Mouse (Mus musculus): ENCODE measurements around the gene Abcc9. TPM values are rescaled to one million over a fixed set of nuclear protein-coding genes. Genes with fewer than 3 reads are reported as not detected.
A peak's percentile ranks its signal among the peaks of the same experiment; 100 is the strongest.

Abcc9 gene
- polyA plus RNA-seq, 1 experiment from 2014 or later: 2.8 TPM

DNA sequence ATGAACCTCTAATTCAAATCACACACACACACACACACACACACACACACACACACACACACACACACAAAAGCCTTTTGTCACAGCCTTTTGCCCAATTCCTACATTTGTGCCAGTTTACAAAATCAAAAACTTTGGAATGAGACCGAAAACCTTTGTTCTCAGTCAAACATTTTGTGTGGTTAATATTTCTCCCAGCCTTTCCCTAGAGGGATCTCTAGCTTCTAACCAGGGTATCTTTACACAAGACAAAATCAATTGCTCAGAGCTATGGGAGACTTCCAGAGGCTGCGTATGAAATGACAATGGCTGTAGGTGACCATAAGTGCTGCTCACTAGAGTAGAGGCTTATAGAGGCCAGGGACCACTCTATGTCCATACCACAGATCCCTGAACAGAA lies 36.1 kb upstream of the Abcc9 start:
- ATAC-seq: no peak
- Histone ChIP-seq H3K4me2 (ENCODE audit: low read length) (no peak overlapping the region), H3K4me1 (ENCODE audit: control insufficient read depth, insufficient read depth, low read depth, low read length) (no peaks in the 10 kb centered on the region), H3K4me3 (ENCODE audit: low read length) (no peak overlapping the region), H3K9ac (ENCODE audit: low read depth, low read length) (no peak overlapping the region), H3K36me3 (ENCODE audit: control insufficient read depth, insufficient read depth, low read length) (no peaks in the 10 kb centered on the region), H3K9me3 (ENCODE audit: control insufficient read depth, low read length) (no peaks in the 10 kb centered on the region), H3K27me3 (replicated peaks; ENCODE audit: control insufficient read depth, insufficient read depth, low read length) (no peaks in the 10 kb centered on the region), H3K27ac (ENCODE audit: low read depth, low read length) (no peak overlapping the region)
- WGBS: 90% methylated on average over 2 of the region's 2 CpGs

DNA sequence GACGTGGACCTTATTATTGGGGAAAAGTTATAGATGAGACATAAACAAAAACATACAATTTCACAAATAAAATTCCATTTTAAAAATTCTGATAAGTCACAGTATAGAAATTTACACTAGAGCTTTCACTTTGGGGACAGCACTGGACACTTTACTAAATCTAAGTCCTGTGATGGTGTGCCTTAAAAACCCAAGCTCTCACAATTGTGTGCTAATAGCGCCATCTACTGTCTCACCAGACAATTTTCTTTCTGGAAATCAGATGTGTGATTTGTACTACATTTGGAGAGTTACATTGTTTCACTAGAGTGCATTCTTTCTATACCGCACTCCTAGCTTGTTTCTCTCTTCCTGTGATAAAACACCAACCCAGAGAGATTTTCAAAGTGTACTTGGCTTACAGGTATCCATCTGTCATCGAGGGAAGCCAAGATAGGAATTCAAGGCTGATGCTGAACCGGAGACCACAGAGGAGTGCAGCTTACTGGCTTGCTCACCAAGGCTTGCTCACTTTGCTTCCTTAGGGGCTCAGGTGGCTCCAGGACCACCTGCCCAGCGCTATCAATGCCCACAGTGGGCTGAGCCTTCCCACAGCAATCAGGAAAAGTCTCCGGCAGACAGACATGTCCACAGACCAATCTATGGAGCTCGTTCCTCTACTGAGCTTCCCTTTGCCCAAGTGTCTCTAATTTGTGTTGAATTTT lies 33.3 kb upstream of the Abcc9 start:
- 49% methylated on average over 8 of the region's 8 CpGs for WGBS
- Histone ChIP-seq H3K27me3 (replicated peaks; ENCODE audit: control insufficient read depth, insufficient read depth, low read length) (no peaks in the 10 kb centered on the region), H3K9ac (ENCODE audit: low read depth, low read length) (no peak overlapping the region), H3K4me2 (ENCODE audit: low read length) (no peak overlapping the region), H3K4me3 (ENCODE audit: low read length) (no peak overlapping the region), H3K9me3 (ENCODE audit: control insufficient read depth, low read length) (no peaks in the 10 kb centered on the region), H3K4me1 (ENCODE audit: control insufficient read depth, insufficient read depth, low read depth, low read length) (no peaks in the 10 kb centered on the region), H3K36me3 (ENCODE audit: control insufficient read depth, insufficient read depth, low read length) (no peaks in the 10 kb centered on the region), H3K27ac (ENCODE audit: low read depth, low read length) (no peak overlapping the region)
- ATAC-seq: peak; percentile 75

DNA sequence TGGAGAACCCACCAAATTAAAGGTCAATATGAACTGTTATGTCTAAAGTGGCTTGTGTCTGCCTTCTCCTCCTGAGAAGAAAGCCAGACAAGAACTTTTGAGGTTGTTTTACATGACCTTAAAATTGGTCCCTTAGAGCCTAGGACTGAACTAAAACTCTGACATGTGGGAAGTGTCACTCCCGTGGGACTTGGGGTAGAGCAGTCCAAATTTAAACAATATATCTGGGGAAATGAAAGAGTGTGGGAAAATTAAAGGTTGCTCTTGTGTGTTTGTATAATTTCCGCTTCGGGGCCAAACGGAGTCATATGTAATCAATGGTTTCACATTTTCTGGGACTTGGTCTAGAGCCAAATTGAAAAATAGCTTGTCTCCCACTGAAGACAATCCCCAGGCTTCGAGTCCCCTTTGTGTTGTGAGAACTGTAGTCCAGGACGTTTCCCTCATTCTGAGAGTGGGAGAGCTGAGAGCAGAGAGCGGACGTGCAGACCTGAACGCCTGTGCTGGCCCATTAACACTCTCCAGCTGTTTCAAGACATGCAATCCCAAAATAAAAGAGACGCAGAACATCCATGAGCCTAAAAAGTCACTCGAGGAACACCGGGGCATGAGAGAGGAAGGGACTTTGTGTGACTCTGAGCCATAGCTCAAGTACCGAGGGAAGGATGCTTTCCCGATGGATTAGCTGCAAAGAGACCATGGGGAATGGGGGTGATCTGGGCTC lies 30.6 kb upstream of the Abcc9 start:
- no peaks in the 10 kb centered on the region for H3K9me3 ChIP-seq (ENCODE audit: control insufficient read depth, low read length)
- ATAC-seq: no peak
- WGBS: 74% methylated on average over 14 of the region's 14 CpGs
- H3K27ac ChIP-seq (ENCODE audit: low read depth, low read length): no peak overlapping the region
- H3K4me3 ChIP-seq (ENCODE audit: low read length): no peak overlapping the region
- H3K27me3 ChIP-seq (replicated peaks; ENCODE audit: control insufficient read depth, insufficient read depth, low read length): no peaks in the 10 kb centered on the region
- no peaks in the 10 kb centered on the region for H3K36me3 ChIP-seq (ENCODE audit: control insufficient read depth, insufficient read depth, low read length)
- no peak overlapping the region for H3K4me2 ChIP-seq (ENCODE audit: low read length)
- H3K9ac ChIP-seq (ENCODE audit: low read depth, low read length): no peak overlapping the region
- no peaks in the 10 kb centered on the region for H3K4me1 ChIP-seq (ENCODE audit: control insufficient read depth, insufficient read depth, low read depth, low read length)

DNA sequence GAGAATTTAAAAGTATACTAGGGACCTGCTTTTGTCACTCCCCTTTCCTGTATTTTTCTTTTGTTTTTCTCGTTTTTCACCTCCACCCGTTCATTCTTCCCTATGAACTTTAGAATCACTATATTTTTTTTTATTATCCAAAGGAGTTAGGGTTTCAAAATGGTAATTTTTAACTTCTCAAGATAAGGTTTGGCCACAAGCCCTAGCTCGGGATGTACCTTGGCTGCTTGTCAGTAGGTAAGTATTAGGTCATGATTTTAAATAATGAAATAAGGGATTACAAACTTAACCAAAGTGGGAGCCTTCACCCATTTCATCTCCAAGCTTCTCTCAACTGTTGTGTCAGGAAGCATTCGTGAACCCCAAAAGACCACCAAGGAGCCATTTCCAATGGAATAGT lies 23.9 kb upstream of the Abcc9 start:
- ATAC-seq: no peak
- Histone ChIP-seq H3K9ac (ENCODE audit: low read depth, low read length) (no peak overlapping the region), H3K4me3 (ENCODE audit: low read length) (no peak overlapping the region), H3K27me3 (replicated peaks; ENCODE audit: control insufficient read depth, insufficient read depth, low read length) (no peaks in the 10 kb centered on the region), H3K36me3 (ENCODE audit: control insufficient read depth, insufficient read depth, low read length) (no peaks in the 10 kb centered on the region), H3K27ac (ENCODE audit: low read depth, low read length) (no peak overlapping the region), H3K9me3 (ENCODE audit: control insufficient read depth, low read length) (no peaks in the 10 kb centered on the region), H3K4me2 (ENCODE audit: low read length) (no peak overlapping the region), H3K4me1 (ENCODE audit: control insufficient read depth, insufficient read depth, low read depth, low read length) (no peaks in the 10 kb centered on the region)
- WGBS: 92% methylated on average over 4 of the region's 4 CpGs

DNA sequence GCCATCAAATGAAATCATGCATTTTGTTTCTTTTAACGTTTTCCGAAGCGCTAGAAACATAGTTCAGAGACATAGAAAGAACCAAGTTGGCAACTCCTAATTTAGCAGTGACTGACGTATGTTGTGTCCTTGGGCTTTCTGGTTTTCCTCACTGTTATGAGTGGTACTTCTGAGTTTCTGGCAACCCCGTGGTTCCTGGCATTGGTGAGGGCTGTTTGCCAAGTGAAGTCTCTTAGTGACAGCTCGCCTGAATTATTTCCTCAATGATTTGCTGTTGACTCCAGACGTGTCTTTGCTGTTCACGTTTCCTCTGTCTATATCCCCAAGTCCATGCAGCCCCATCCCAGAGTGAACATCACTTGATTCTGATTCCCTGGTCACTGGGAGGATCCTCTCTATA lies 19.6 kb upstream of the Abcc9 start:
- Histone ChIP-seq H3K4me1 (ENCODE audit: control insufficient read depth, insufficient read depth, low read depth, low read length) (no peaks in the 10 kb centered on the region), H3K4me3 (ENCODE audit: low read length) (no peak overlapping the region), H3K9me3 (ENCODE audit: control insufficient read depth, low read length) (no peaks in the 10 kb centered on the region), H3K27ac (ENCODE audit: low read depth, low read length) (no peak overlapping the region), H3K9ac (ENCODE audit: low read depth, low read length) (no peak overlapping the region), H3K27me3 (replicated peaks; ENCODE audit: control insufficient read depth, insufficient read depth, low read length) (no peaks in the 10 kb centered on the region), H3K4me2 (ENCODE audit: low read length) (no peak overlapping the region), H3K36me3 (ENCODE audit: control insufficient read depth, insufficient read depth, low read length) (no peaks in the 10 kb centered on the region)
- WGBS: 81% methylated on average over 8 of the region's 8 CpGs
- ATAC-seq: no peak

DNA sequence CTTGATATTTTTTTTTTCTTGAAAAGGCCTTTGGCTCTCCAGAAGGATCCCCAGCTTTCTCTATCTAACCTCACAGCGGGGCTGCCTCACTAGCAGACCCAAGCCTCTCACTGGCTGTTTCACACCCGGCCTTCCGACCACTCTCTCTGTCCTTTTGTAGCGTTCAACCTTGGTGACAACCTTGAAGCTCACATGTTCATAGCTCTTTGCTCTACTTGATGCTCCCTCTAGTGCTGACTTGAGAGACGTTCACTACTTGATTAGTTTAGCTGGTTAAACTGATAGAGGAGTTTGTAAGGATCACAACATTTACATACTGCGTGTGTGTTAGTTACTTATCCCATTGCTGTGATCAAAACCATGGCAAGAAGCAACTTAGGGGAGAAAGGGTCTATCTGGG lies 18.5 kb upstream of the Abcc9 start:
- 76% methylated on average over 6 of the region's 6 CpGs for WGBS
- Histone ChIP-seq H3K9ac (ENCODE audit: low read depth, low read length) (no peak overlapping the region), H3K27me3 (replicated peaks; ENCODE audit: control insufficient read depth, insufficient read depth, low read length) (no peaks in the 10 kb centered on the region), H3K9me3 (ENCODE audit: control insufficient read depth, low read length) (no peaks in the 10 kb centered on the region), H3K4me1 (ENCODE audit: control insufficient read depth, insufficient read depth, low read depth, low read length) (no peaks in the 10 kb centered on the region), H3K36me3 (ENCODE audit: control insufficient read depth, insufficient read depth, low read length) (no peaks in the 10 kb centered on the region), H3K4me2 (ENCODE audit: low read length) (no peak overlapping the region), H3K27ac (ENCODE audit: low read depth, low read length) (no peak overlapping the region), H3K4me3 (ENCODE audit: low read length) (no peak overlapping the region)
- ATAC-seq: no peak

DNA sequence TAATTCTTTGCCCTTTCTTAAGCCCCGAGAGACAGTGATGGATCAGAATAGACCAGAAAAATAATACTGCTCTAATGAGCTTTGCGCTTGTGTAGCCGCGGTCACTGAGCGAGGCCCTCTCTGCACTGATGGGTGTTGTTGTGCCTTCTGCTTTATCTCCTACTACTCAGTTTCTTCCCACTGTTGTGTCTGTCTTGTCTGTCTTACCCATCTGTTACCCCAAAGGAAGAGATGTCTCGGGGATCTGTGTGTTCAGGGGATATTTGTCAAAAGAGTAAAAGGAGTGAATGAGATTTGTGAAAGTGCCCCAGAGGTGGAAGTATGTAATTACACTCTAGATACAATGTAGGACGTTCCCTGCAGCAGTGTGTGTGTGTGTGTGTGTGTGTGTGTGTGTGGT lies 16.1 kb upstream of the Abcc9 start:
- Histone ChIP-seq H3K4me1 (ENCODE audit: control insufficient read depth, insufficient read depth, low read depth, low read length) (no peaks in the 10 kb centered on the region), H3K9ac (ENCODE audit: low read depth, low read length) (no peak overlapping the region), H3K27ac (ENCODE audit: low read depth, low read length) (no peak overlapping the region), H3K4me2 (ENCODE audit: low read length) (no peak overlapping the region), H3K36me3 (ENCODE audit: control insufficient read depth, insufficient read depth, low read length) (no peaks in the 10 kb centered on the region), H3K9me3 (ENCODE audit: control insufficient read depth, low read length) (no peaks in the 10 kb centered on the region), H3K4me3 (ENCODE audit: low read length) (no peak overlapping the region), H3K27me3 (replicated peaks; ENCODE audit: control insufficient read depth, insufficient read depth, low read length) (no peaks in the 10 kb centered on the region)
- WGBS: 68% methylated on average over 7 of the region's 7 CpGs
- ATAC-seq: no peak

DNA sequence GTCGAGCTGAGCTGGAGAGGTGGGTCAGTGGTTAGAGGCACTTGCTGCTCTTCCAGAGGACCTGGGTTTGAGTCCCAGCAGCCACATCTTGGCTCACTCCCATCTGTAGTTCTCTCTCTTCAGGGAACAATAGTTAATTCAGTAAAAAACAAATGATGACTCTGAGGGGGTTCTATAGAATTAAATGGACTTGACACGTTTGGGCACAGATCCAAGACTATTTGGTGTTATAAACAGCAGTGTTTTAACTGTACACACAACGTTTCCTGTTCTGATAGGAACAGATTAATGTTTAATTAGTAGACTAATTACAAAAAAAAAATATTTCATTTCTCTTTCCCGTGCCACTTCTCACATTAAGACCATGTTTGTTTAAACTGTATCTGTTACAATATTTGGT lies 15.1 kb upstream of the Abcc9 start:
- Histone ChIP-seq H3K36me3 (ENCODE audit: control insufficient read depth, insufficient read depth, low read length) (no peaks in the 10 kb centered on the region), H3K9me3 (ENCODE audit: control insufficient read depth, low read length) (no peaks in the 10 kb centered on the region), H3K4me1 (ENCODE audit: control insufficient read depth, insufficient read depth, low read depth, low read length) (no peaks in the 10 kb centered on the region), H3K9ac (ENCODE audit: low read depth, low read length) (no peak overlapping the region), H3K27ac (ENCODE audit: low read depth, low read length) (no peak overlapping the region), H3K4me3 (ENCODE audit: low read length) (no peak overlapping the region), H3K4me2 (ENCODE audit: low read length) (no peak overlapping the region), H3K27me3 (replicated peaks; ENCODE audit: control insufficient read depth, insufficient read depth, low read length) (no peaks in the 10 kb centered on the region)
- WGBS: 59% methylated on average over 4 of the region's 4 CpGs
- no peak for ATAC-seq

DNA sequence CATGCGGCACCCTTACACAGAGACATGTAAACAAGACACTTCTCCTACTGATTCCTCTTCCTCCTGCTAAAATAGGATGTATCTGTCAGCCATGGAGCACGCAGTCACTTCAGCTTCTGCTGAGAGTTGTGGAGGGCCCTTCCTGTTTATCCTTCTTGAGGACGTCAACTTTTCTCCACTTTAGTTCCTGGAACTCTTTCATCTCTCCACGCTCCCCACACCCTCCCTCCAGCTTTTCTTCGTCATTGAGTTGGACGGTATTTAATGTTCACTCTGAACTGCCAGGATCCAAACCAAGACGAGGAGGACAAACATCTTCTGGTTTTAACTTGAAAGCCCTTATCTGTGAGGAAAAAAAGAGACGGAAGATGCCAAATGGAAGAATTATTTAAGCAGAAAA lies 12.9 kb upstream of the Abcc9 start:
- 87% methylated on average over 8 of the region's 8 CpGs for WGBS
- Histone ChIP-seq H3K4me1 (ENCODE audit: control insufficient read depth, insufficient read depth, low read depth, low read length) (no peaks in the 10 kb centered on the region), H3K4me2 (ENCODE audit: low read length) (no peak overlapping the region), H3K9ac (ENCODE audit: low read depth, low read length) (no peak overlapping the region), H3K9me3 (ENCODE audit: control insufficient read depth, low read length) (no peaks in the 10 kb centered on the region), H3K36me3 (ENCODE audit: control insufficient read depth, insufficient read depth, low read length) (no peaks in the 10 kb centered on the region), H3K27ac (ENCODE audit: low read depth, low read length) (no peak overlapping the region), H3K4me3 (ENCODE audit: low read length) (no peak overlapping the region), H3K27me3 (replicated peaks; ENCODE audit: control insufficient read depth, insufficient read depth, low read length) (no peaks in the 10 kb centered on the region)
- ATAC-seq: no peak
